In the genomic region with DNA sequence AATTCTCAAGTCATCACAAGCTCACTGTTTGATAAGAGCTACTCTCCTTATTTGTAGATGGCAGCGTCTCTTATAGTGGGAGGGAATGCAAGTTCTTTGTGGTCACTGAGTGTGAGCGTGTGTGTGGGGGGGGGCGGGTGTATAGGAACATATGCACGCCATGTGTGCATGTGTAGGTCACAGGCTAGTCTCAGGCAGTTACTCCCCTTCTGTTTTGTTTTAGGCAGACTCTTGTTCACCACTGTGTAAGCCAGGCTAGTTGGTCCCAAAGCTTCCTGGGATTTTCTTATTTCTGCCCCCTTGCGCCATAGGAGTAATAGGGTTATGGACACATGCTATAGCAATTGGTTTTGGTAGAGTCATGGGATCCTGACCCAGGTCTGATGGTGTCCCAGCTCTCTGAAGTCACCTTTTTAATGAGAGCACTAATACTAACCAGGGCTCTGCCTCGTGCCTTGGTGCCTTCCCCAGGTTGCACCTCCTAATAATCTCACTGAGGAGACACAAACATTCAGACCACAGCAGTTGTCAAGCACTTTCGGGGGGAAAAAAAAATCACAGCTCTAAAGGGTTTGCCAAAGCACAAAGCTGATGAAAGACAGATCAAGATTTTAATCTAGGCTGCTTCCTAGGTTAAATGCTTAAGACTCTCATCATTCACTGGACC, we compare ENCODE assay signal across 19 mouse cellular contexts.
"Had no signal": no experiment of that assay in that cellular context is flagged by ENCODE, and none has a peak within 500 bp of the region (broad histone marks: within the 10 kb centered on the region; RNA-seq: fewer than 3 reads in every experiment).

No protein-coding gene starts in this region.

- ATAC-seq: midbrain, embryonic 15.5 days had no signal

- H3K4me3 ChIP-seq: kidney, embryonic 15.5 days; liver, embryonic 13.5 days; midbrain, embryonic 12.5 days; midbrain, embryonic 15.5 days; myocyte had no signal

- H3K36me3 ChIP-seq: kidney, embryonic 15.5 days; liver, embryonic 13.5 days; midbrain, embryonic 12.5 days; midbrain, embryonic 15.5 days had no signal

- H3K27me3 ChIP-seq: liver, embryonic 13.5 days; midbrain, embryonic 12.5 days; midbrain, embryonic 15.5 days had no signal

- DNase-seq: kidney, adult 2 months; kidney, postnatal 10 days; kidney, postnatal 36 days; left cerebral cortex, postnatal 4 days; liver, embryonic 13.5 days; lung, adult 2 months; lung, postnatal 14 days; lung, postnatal 4 days; right cerebral cortex, adult 18-20 months; right cerebral cortex, postnatal 14 days; right cerebral cortex, postnatal 4 days; thymus, adult 2 months; thymus, postnatal 14 days; thymus, postnatal 4 days had no signal

- H3K9me3 ChIP-seq: kidney, embryonic 15.5 days; liver, embryonic 13.5 days; midbrain, embryonic 12.5 days; midbrain, embryonic 15.5 days had no signal

- H3K4me1 ChIP-seq: liver, embryonic 13.5 days had no signal

- H3K27ac ChIP-seq: kidney, embryonic 15.5 days; liver, embryonic 13.5 days; midbrain, embryonic 12.5 days; midbrain, embryonic 15.5 days; stomach, postnatal 0 days had no signal

- H3K4me2 ChIP-seq: kidney, embryonic 15.5 days; liver, embryonic 13.5 days; midbrain, embryonic 12.5 days; midbrain, embryonic 15.5 days had no signal

- H3K9ac ChIP-seq: kidney, embryonic 15.5 days; liver, embryonic 13.5 days; midbrain, embryonic 12.5 days; midbrain, embryonic 15.5 days had no signal
